Mouse (Mus musculus): ENCODE data around the gene Zfp46.

Zfp46 gene

GRCm38 (mm10) chr4:136284455-136284854, at the start of gene Zfp46:
TSS of gene Zfp46 (plus strand) at chr4:136284683.
- DNase-seq (ENCODE audit: low read depth, low spot score), result no peak

- no peak for DNase-seq (ENCODE audit: low read depth, low spot score)
These were observed 45.8 kb upstream of the Zfp46 start for GRCm38 (mm10) chr4:136238669-136239068.

GRCm38 (mm10) chr4:136239111-136239510, 45.4 kb upstream of the Zfp46 start:
- DNase-seq (ENCODE audit: low read depth, low spot score), result no peak

- peak; percentile 83 for DNase-seq (ENCODE audit: low read depth, low spot score)
These were observed 44.9 kb upstream of the Zfp46 start for GRCm38 (mm10) chr4:136239622-136240021.

GRCm38 (mm10) chr4:136240123-136240522, 44.4 kb upstream of the Zfp46 start:
- DNase-seq (ENCODE audit: low read depth, low spot score), result no peak

- no peak for DNase-seq (ENCODE audit: low read depth, low spot score)
These were observed 43.5 kb upstream of the Zfp46 start for GRCm38 (mm10) chr4:136240955-136241354.

- peak; percentile 63 for DNase-seq (ENCODE audit: low read depth, low spot score)
These were observed 42.3 kb upstream of the Zfp46 start for GRCm38 (mm10) chr4:136242065-136242703.

GRCm38 (mm10) chr4:136242728-136243127, 41.8 kb upstream of the Zfp46 start:
- no peak for DNase-seq (ENCODE audit: low read depth, low spot score)

- DNase-seq (ENCODE audit: low read depth, low spot score), result no peak
These were observed 40.3 kb upstream of the Zfp46 start for GRCm38 (mm10) chr4:136244208-136244607.

- DNase-seq (ENCODE audit: low read depth, low spot score), result no peak
These were observed 38.8 kb upstream of the Zfp46 start for GRCm38 (mm10) chr4:136245681-136246080.

GRCm38 (mm10) chr4:136246568-136246969, 37.9 kb upstream of the Zfp46 start:
- no peak for DNase-seq (ENCODE audit: low read depth, low spot score)

- DNase-seq (ENCODE audit: low read depth, low spot score), result no peak
These were observed 37.1 kb upstream of the Zfp46 start for GRCm38 (mm10) chr4:136247386-136247728.

- no peak for DNase-seq (ENCODE audit: low read depth, low spot score)
These were observed 36.6 kb upstream of the Zfp46 start, which contains the start of gene Tcea3 for GRCm38 (mm10) chr4:136247729-136248463. TSS of gene Tcea3 (plus strand) at chr4:136247729.

- DNase-seq (ENCODE audit: low read depth, low spot score), result peak; percentile 41
These were observed 35.8 kb upstream of the Zfp46 start for GRCm38 (mm10) chr4:136248464-136249331.

- DNase-seq (ENCODE audit: low read depth, low spot score), result no peak
These were observed 35.2 kb upstream of the Zfp46 start for GRCm38 (mm10) chr4:136249332-136249647.

GRCm38 (mm10) chr4:136249780-136250179, 34.7 kb upstream of the Zfp46 start:
- DNase-seq (ENCODE audit: low read depth, low spot score), result no peak

- no peak for DNase-seq (ENCODE audit: low read depth, low spot score)
These were observed 28.6 kb upstream of the Zfp46 start for GRCm38 (mm10) chr4:136255919-136256318.

GRCm38 (mm10) chr4:136256696-136257095, 27.8 kb upstream of the Zfp46 start:
- DNase-seq (ENCODE audit: low read depth, low spot score), result no peak

- no peak for DNase-seq (ENCODE audit: low read depth, low spot score)
These were observed 24.6 kb upstream of the Zfp46 start for GRCm38 (mm10) chr4:136259916-136260315.

- DNase-seq (ENCODE audit: low read depth, low spot score), result peak; percentile 90
These were observed 23.8 kb upstream of the Zfp46 start for GRCm38 (mm10) chr4:136260491-136261180.

GRCm38 (mm10) chr4:136261912-136262311, 22.6 kb upstream of the Zfp46 start:
- DNase-seq (ENCODE audit: low read depth, low spot score), result no peak

- no peak for DNase-seq (ENCODE audit: low read depth, low spot score)
These were observed 20.9 kb upstream of the Zfp46 start for GRCm38 (mm10) chr4:136263555-136263954.
